Mouse (Mus musculus) layer of hippocampus, adult 9-10 months (tissue): Measurements from ENCODE around the gene Cpm.

Experiments used
- DNase-seq: peaks from one replicate; pipeline ENCODE4 v3.0.0; 2022; ENCODE audit warnings: low spot score

The Cpm gene

GRCm38 (mm10) chr10:117675096-117676035, 46.1 kb downstream of the Cpm start:
- DNase-seq = peak; percentile 76

GRCm38 (mm10) chr10:117676036-117676643, 46.8 kb downstream of the Cpm start:
- DNase-seq = peak; percentile 42

- DNase-seq = peak; percentile 44
Observed at GRCm38 (mm10) chr10:117676644-117677313, 47.5 kb downstream of the Cpm start.

GRCm38 (mm10) chr10:117677494-117678236, 48.4 kb downstream of the Cpm start:
- DNase-seq = no peak

- no peak for DNase-seq
Observed at GRCm38 (mm10) chr10:117678357-117678756, 49.1 kb downstream of the Cpm start.

GRCm38 (mm10) chr10:117679029-117679686, 49.9 kb downstream of the Cpm start:
- DNase-seq = no peak

- DNase-seq = no peak
Observed at GRCm38 (mm10) chr10:117679963-117680473, 50.7 kb downstream of the Cpm start.

GRCm38 (mm10) chr10:117680868-117681513, 51.7 kb downstream of the Cpm start:
- DNase-seq = no peak

- DNase-seq = no peak
Observed at GRCm38 (mm10) chr10:117681543-117681942, 52.2 kb downstream of the Cpm start.

GRCm38 (mm10) chr10:117681999-117682857, 52.9 kb downstream of the Cpm start:
- no peak for DNase-seq

- DNase-seq = no peak
Observed at GRCm38 (mm10) chr10:117682858-117683733, 53.8 kb downstream of the Cpm start.

- DNase-seq = no peak
Observed at GRCm38 (mm10) chr10:117683734-117684037, 54.4 kb downstream of the Cpm start.

- DNase-seq = no peak
Observed at GRCm38 (mm10) chr10:117684298-117685170, 55.2 kb downstream of the Cpm start.

GRCm38 (mm10) chr10:117685171-117685848, 56.0 kb downstream of the Cpm start:
- no peak for DNase-seq

- no peak for DNase-seq
Observed at GRCm38 (mm10) chr10:117685849-117686591, 56.7 kb downstream of the Cpm start.

- no peak for DNase-seq
Observed at GRCm38 (mm10) chr10:117687018-117687417, 57.7 kb downstream of the Cpm start.

- no peak for DNase-seq
Observed at GRCm38 (mm10) chr10:117687577-117687976, 58.3 kb downstream of the Cpm start.
